Mouse (Mus musculus) layer of hippocampus, postnatal 14 days (tissue): ENCODE results near the gene Olfr10. TPM values are rescaled to one million over a fixed set of nuclear protein-coding genes. Genes with fewer than 3 reads are reported as not detected.

Source experiments
- DNase-seq, 2 experiments: peaks; one replicate each; pipeline ENCODE4 v3.0.0; 2021 to 2022; ENCODE audit warnings: low spot score in 2 of 2, mixed read lengths in 1 of 2
- total RNA-seq, 2 experiments: library from RNA; stranded (reverse); gene quantifications; 2 replicates each; pipeline ENCODE4 v1.2.3; 2021

Olfr10 gene
- total RNA-seq, 2 experiments from 2014 or later: not detected

GRCm38 (mm10) chr11:49322442-49322841 lies 17.9 kb downstream of the Olfr10 start, which contains the start of gene Olfr1391:
Gene Olfr1391 (plus strand): TSS chr11:49322742.
- no peak for DNase-seq

GRCm38 (mm10) chr11:49326726-49327125 lies 22.2 kb downstream of the Olfr10 start:
- DNase-seq: peak in 1 of 2 experiments; percentile 8

- no peak for DNase-seq
Observed at GRCm38 (mm10) chr11:49329686-49330085, 25.1 kb downstream of the Olfr10 start.

- no peak for DNase-seq
Observed at GRCm38 (mm10) chr11:49334888-49335287, 30.3 kb downstream of the Olfr10 start, which contains the start of gene Olfr1390. Gene Olfr1390 (plus strand): TSS chr11:49335188.

GRCm38 (mm10) chr11:49337150-49337832 lies 32.8 kb downstream of the Olfr10 start:
- no peak for DNase-seq

Other genes starting within 250 kb of the Olfr10 start
- gene Tgtp2, start 240.5 kb upstream of the Olfr10 start, total RNA-seq: not detected
- under 1 TPM; 0.31 to 0.65 TPM for gene Ifi47, start 228.2 kb upstream of the Olfr10 start, total RNA-seq
- gene Olfr1396, start 189.9 kb upstream of the Olfr10 start, total RNA-seq: not detected
- gene Olfr1395, start 162.5 kb upstream of the Olfr10 start, total RNA-seq: not detected
- not detected for gene Olfr1394, start 150.4 kb upstream of the Olfr10 start, total RNA-seq
- gene Btnl9, start 117.6 kb upstream of the Olfr10 start, total RNA-seq: under 1 TPM in 1 of 2 experiments, not detected in 1; 0.07 TPM
- gene Zfp62, start 101.4 kb upstream of the Olfr10 start, total RNA-seq: 10 to 100 TPM; 28.2 to 35.5 TPM
- 10 to 100 TPM; 48.7 to 50.9 TPM for gene Mgat1, start 60.5 kb upstream of the Olfr10 start, total RNA-seq
- under 1 TPM; 0.14 to 0.26 TPM for gene Olfr1393, start 26.4 kb upstream of the Olfr10 start, total RNA-seq
- gene Olfr1392, start 19.5 kb upstream of the Olfr10 start, total RNA-seq: not detected
- not detected for gene Olfr1391, start 18.0 kb downstream of the Olfr10 start, total RNA-seq
- not detected for gene Olfr1390, start 30.4 kb downstream of the Olfr10 start, total RNA-seq
- not detected for gene Olfr1389, start 118.3 kb downstream of the Olfr10 start, total RNA-seq
- gene Olfr1388, start 131.9 kb downstream of the Olfr10 start, total RNA-seq: under 1 TPM; 0.28 to 0.33 TPM
- gene Olfr1387, start 150.6 kb downstream of the Olfr10 start, total RNA-seq: not detected
- gene Olfr1386, start 160.3 kb downstream of the Olfr10 start, total RNA-seq: not detected
- under 1 TPM; 0.12 to 0.14 TPM for gene Olfr1385, start 184.3 kb downstream of the Olfr10 start, total RNA-seq
- not detected for gene Olfr1384, start 202.0 kb downstream of the Olfr10 start, total RNA-seq
- under 1 TPM in 1 of 2 experiments, not detected in 1; 0.50 TPM for gene Olfr1383, start 214.9 kb downstream of the Olfr10 start, total RNA-seq
- gene Olfr1382, start 223.5 kb downstream of the Olfr10 start, total RNA-seq: not detected
- gene Olfr1381, start 238.7 kb downstream of the Olfr10 start, total RNA-seq: not detected